In genomic region chr17:11903001-11903400, GRCm38 (mm10) we compare ENCODE assay signal across 9 mouse cellular contexts.
DNase-seq lines count a peak whose midpoint lies in the region; ATAC-seq and TF ChIP-seq lines count a peak whose summit lies in the region.
"Had no signal": no experiment of that assay in that cellular context is flagged by ENCODE, and none has a peak within 500 bp of the region (broad histone marks: within the 10 kb centered on the region; RNA-seq: fewer than 3 reads in every experiment).

No protein-coding gene starts in this region.

- no peaks in the 10 kb centered on the region for H3K4me1 ChIP-seq in ES-Bruce4 (ENCODE audit: control insufficient read depth, insufficient read depth, low read length)

- no peak for TF ChIP-seq POLR2A in ES-Bruce4 (IDR thresholded peaks at IDR 0.05; ENCODE audit: insufficient read depth, low read length)

- no peak overlapping the region for H3K9ac ChIP-seq in ES-Bruce4 (ENCODE audit: low read depth, poor library complexity, severe bottlenecking)

- peak; percentile 59 for TF ChIP-seq CTCF in ES-Bruce4 (IDR thresholded peaks at IDR 0.05; ENCODE audit: low read depth, low read length)

- no peak overlapping the region for H3K27ac ChIP-seq in ES-Bruce4 (ENCODE audit: insufficient read depth, low read length)

- TF ChIP-seq EP300 in ES-Bruce4 (IDR thresholded peaks at IDR 0.05; ENCODE audit: insufficient read depth, low read depth, low read length) = no peak

- H3K9me3 ChIP-seq in ES-Bruce4 (replicated peaks; ENCODE audit: control insufficient read depth, insufficient read depth, low read length, poor library complexity, severe bottlenecking) = no peaks in the 10 kb centered on the region; the same call in 1 of the 2 replicates

- no peak for ATAC-seq in CD4-positive, CD25-positive, alpha-beta regulatory T cell, adult 4 months

- peak; percentile 19 for DNase-seq in kidney, postnatal 10 days
- no peak for DNase-seq in kidney, adult 11 months
- peak; percentile 5 for DNase-seq in 416B (ENCODE audit: low read depth)
- DNase-seq in cerebellum, postnatal 36 days = peak; percentile 43 to 53
- DNase-seq in yolk sac, embryonic 10.5 days (ENCODE audit: low spot score) = no peak
- no peak for DNase-seq in Muller cell, postnatal 12 days (ENCODE audit: inconsistent ontology term)
- DNase-seq: thymus, adult 18-20 months had no signal

- H3K27me3 ChIP-seq in ES-Bruce4 (ENCODE audit: control insufficient read depth, insufficient read depth, low read length, poor library complexity, severe bottlenecking) = no peaks in the 10 kb centered on the region

- no peak overlapping the region for H3K4me3 ChIP-seq in ES-Bruce4 (ENCODE audit: low read depth, low read length)

- no peaks in the 10 kb centered on the region for H3K36me3 ChIP-seq in ES-Bruce4 (ENCODE audit: control insufficient read depth, insufficient read depth, low read length, poor library complexity, severe bottlenecking)

Comparison
In these comparisons a context has a peak if more than half of its experiments do, and no peak if none do; other contexts are left out.
1. DNase-seq: peak in kidney, postnatal 10 days (single experiment), 416B (single experiment) and cerebellum, postnatal 36 days (2 of 2); none in kidney, adult 11 months (single experiment), yolk sac, embryonic 10.5 days (single experiment) and Muller cell, postnatal 12 days (single experiment).